Mouse (Mus musculus): ENCODE results near the gene Olfr1032. TPM values are rescaled to one million over a fixed set of nuclear protein-coding genes. Genes with fewer than 3 reads are reported as not detected.
"Not testable (repeated sequence)": the region's sequence is repeated elsewhere in the genome, so short reads cannot be mapped to it uniquely, and the experiment has no call there.

Gene Olfr1032
- not detected in 2 replicates for polyA plus RNA-seq (2015; fragmentation: Nextera tagmentation; extraction: Ambion mirVana)

DNA sequence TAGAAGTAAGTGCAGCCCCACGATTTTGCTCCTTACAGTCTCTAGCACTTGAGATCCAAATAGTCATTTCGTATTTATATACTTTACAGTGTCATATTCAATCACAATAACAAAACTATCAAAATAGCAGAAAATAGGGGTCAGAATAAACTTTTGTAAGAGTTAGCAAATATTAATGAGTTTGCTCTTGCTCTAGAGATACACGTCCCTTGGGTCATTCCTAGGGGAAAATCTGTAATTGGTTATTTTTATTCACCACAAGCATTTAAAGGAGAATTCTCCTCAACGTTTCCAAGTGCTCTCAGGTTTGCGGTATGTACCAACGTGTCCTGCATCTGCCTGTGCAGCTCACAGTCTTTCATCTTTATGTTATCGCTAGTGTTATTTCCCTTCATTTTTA, at the start of gene Olfr1032:
Gene Olfr1032, plus strand, starts transcription at position 301 of the 400 bp plus-strand sequence.
- ATAC-seq: no peak
- WGBS: 88% methylated on average over 7 of the region's 7 CpGs
- no peak within 1 kb of the TSS for H3K4me3 ChIP-seq (ENCODE audit: low read length)
- no peaks in the 10 kb centered on the region for H3K9me3 ChIP-seq (ENCODE audit: control insufficient read depth, low read length)
- no peak within 1 kb of the TSS for H3K4me2 ChIP-seq (ENCODE audit: low read depth, low read length)
- no peaks in the 10 kb centered on the region for H3K4me1 ChIP-seq (ENCODE audit: control insufficient read depth, insufficient read depth, low read length)
- no peak within 1 kb of the TSS for H3K9ac ChIP-seq (ENCODE audit: low read depth, low read length)
- no peak within 1 kb of the TSS for H3K27ac ChIP-seq (ENCODE audit: low read length)
- H3K27me3 ChIP-seq (replicated peaks; ENCODE audit: control insufficient read depth, insufficient read depth, low read length): no peaks in the 10 kb centered on the region
- H3K36me3 ChIP-seq (ENCODE audit: control insufficient read depth, insufficient read depth, low read length): no peaks in the 10 kb centered on the region

DNA sequence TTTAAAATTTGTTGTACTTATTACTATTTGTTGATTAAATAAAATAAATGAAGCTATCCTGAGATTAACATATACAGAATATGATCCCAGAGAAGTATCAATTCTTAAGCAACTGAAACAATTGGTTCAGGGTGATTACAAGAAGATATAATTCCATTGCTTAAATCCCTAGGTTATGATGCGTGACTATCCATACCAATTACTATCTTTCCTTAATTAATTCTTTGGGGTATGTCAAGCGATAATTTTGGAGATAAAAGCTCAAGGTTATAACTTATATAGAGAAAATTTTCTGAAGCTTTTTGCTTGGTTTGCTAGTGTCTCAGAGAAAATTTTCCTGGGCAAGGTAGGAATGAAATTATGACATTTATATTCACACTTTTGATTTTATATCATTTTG, 31.7 kb upstream of the Olfr1032 start, which contains the start of gene Olfr1029:
Gene Olfr1029, plus strand, starts transcription at position 301 of the 400 bp plus-strand sequence.
- 75% methylated on average over 2 of the region's 2 CpGs for WGBS
- H3K4me3 ChIP-seq (ENCODE audit: low read length): no peak within 1 kb of the TSS
- H3K9ac ChIP-seq (ENCODE audit: low read depth, low read length): no peak within 1 kb of the TSS
- no peak within 1 kb of the TSS for H3K27ac ChIP-seq (ENCODE audit: low read length)
- no peak within 1 kb of the TSS for H3K4me2 ChIP-seq (ENCODE audit: low read depth, low read length)
- no peaks in the 10 kb centered on the region for H3K4me1 ChIP-seq (ENCODE audit: control insufficient read depth, insufficient read depth, low read length)
- no peaks in the 10 kb centered on the region for H3K9me3 ChIP-seq (ENCODE audit: control insufficient read depth, low read length)
- no peaks in the 10 kb centered on the region for H3K27me3 ChIP-seq (replicated peaks; ENCODE audit: control insufficient read depth, insufficient read depth, low read length)
- ATAC-seq: no peak
- H3K36me3 ChIP-seq (ENCODE audit: control insufficient read depth, insufficient read depth, low read length): no peaks in the 10 kb centered on the region

DNA sequence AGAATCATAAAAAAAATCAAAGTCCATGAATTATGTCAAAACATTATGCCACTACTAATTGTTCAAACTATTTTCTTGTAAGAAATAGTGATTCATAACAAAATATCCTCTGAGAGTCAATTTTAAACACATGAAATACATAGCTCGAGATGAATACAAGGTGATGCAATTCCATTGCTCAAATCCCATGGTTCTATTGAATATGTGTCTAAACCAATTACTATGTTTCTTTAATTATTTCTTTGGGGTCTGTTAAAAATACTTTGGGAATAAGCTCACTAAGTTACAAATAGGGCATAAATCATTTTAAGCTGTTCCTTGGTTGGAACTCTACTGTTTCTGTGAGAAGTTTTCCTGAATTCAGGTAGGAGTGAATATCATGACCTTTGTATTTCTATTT, 26.4 kb upstream of the Olfr1032 start, which contains the start of gene Olfr1030:
Gene Olfr1030, plus strand, starts transcription at position 301 of the 400 bp plus-strand sequence.
- Histone ChIP-seq H3K4me1 (ENCODE audit: control insufficient read depth, insufficient read depth, low read length) (no peaks in the 10 kb centered on the region), H3K9me3 (ENCODE audit: control insufficient read depth, low read length) (no peaks in the 10 kb centered on the region), H3K9ac (ENCODE audit: low read depth, low read length) (no peak within 1 kb of the TSS), H3K36me3 (ENCODE audit: control insufficient read depth, insufficient read depth, low read length) (no peaks in the 10 kb centered on the region), H3K4me3 (ENCODE audit: low read length) (no peak within 1 kb of the TSS), H3K27me3 (replicated peaks; ENCODE audit: control insufficient read depth, insufficient read depth, low read length) (no peaks in the 10 kb centered on the region), H3K27ac (ENCODE audit: low read length) (no peak within 1 kb of the TSS), H3K4me2 (ENCODE audit: low read depth, low read length) (no peak within 1 kb of the TSS)
- ATAC-seq: no peak
- 86% methylated on average over 1 of the region's 1 CpGs for WGBS

DNA sequence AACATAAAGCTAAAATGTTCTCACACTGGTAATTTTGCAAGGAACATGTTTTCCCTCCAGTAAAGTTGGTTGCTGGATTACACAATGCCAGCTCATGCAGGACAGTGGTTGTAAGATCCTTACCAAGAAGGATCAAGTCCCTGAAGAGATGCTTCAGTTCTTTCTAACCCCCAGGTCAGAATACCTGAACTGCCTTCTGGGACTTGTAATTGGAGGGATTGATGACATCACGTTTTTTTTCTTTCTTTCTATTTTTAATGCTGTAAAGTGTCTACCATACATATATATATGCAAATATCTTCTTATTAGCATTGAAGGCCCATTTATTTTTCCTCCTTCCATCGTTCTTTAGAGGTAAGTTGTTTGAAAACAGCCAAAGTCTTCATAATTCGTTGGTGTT, 15.3 kb upstream of the Olfr1032 start, which contains the start of gene Olfr1031:
Gene Olfr1031, plus strand, starts transcription at position 301 of the 400 bp plus-strand sequence.
- Histone ChIP-seq H3K4me1 (ENCODE audit: control insufficient read depth, insufficient read depth, low read length) (no peaks in the 10 kb centered on the region), H3K9me3 (ENCODE audit: control insufficient read depth, low read length) (no peaks in the 10 kb centered on the region), H3K27ac (ENCODE audit: low read length) (no peak within 1 kb of the TSS), H3K36me3 (ENCODE audit: control insufficient read depth, insufficient read depth, low read length) (no peaks in the 10 kb centered on the region), H3K4me3 (ENCODE audit: low read length) (no peak within 1 kb of the TSS), H3K27me3 (replicated peaks; ENCODE audit: control insufficient read depth, insufficient read depth, low read length) (no peaks in the 10 kb centered on the region), H3K4me2 (ENCODE audit: low read depth, low read length) (no peak within 1 kb of the TSS), H3K9ac (ENCODE audit: low read depth, low read length) (no peak within 1 kb of the TSS)
- WGBS: 63% methylated on average over 3 of the region's 3 CpGs
- ATAC-seq: no peak

DNA sequence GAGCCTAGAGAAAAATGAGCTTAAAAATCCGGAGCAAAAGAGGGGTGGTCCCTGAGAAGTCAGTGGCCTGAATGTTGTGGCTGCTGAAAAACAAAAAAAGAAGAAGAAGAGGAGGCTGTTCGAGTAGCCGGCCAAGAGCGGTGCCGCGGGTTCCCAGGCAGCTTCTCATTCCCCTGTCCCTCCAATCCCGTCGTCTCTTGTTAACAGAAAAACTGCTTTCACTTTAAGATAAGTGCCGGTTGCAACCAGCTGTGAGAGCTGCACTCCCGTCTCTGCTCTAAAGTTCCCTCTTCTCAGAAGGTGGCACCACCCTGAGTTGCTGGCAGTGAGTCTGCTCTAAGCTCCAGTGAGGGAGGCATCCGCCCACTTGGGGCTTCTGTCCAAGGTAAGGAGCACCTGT, 15.1 kb downstream of the Olfr1032 start, which contains the start of gene Olfr1033:
Gene Olfr1033, plus strand, starts transcription at position 228 of the 400 bp plus-strand sequence.
- under 1% methylated on average over 10 of the region's 11 CpGs for WGBS
- H3K27me3 ChIP-seq (replicated peaks; ENCODE audit: control insufficient read depth, insufficient read depth, low read length); H3K9me3 ChIP-seq (ENCODE audit: control insufficient read depth, low read length); H3K4me1 ChIP-seq (ENCODE audit: control insufficient read depth, insufficient read depth, low read length); H3K27ac ChIP-seq (ENCODE audit: low read length); H3K36me3 ChIP-seq (ENCODE audit: control insufficient read depth, insufficient read depth, low read length); ATAC-seq: not testable (repeated sequence)
- peak within 1 kb of the TSS; percentile 45 for H3K4me3 ChIP-seq (ENCODE audit: low read length)
- H3K4me2 ChIP-seq (ENCODE audit: low read depth, low read length): peak within 1 kb of the TSS; percentile 54
- peak within 1 kb of the TSS; percentile 49; the same call in 1 of the 2 replicates for H3K9ac ChIP-seq (ENCODE audit: low read depth, low read length)

DNA sequence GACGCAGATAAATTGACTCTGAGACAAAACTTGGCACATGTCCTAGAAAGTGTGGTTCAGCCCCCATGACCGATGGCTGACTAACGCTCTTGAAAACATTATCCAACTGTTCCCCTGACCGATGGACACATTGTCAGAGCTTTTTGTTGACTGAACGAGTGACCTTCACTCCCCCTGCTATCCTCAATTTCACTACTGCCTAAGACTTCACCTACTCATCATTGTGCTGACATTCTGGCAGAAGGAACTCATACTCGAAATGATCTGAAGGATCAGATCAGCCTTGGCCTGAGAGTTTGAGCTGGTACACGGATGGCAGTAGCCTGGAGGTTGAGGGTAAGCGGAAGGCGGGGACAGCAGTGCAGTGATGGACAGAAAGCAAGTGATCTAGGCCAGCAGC, 16.2 kb downstream of the Olfr1032 start:
- H3K27me3 ChIP-seq (replicated peaks; ENCODE audit: control insufficient read depth, insufficient read depth, low read length); ATAC-seq; H3K4me2 ChIP-seq (ENCODE audit: low read depth, low read length); H3K36me3 ChIP-seq (ENCODE audit: control insufficient read depth, insufficient read depth, low read length); H3K4me1 ChIP-seq (ENCODE audit: control insufficient read depth, insufficient read depth, low read length); H3K9me3 ChIP-seq (ENCODE audit: control insufficient read depth, low read length); H3K9ac ChIP-seq (ENCODE audit: low read depth, low read length); H3K27ac ChIP-seq (ENCODE audit: low read length); H3K4me3 ChIP-seq (ENCODE audit: low read length): not testable (repeated sequence)
- WGBS: 50% methylated on average over 3 of the region's 9 CpGs

GRCm38 (mm10) chr2:86045561-86045960, 40.2 kb downstream of the Olfr1032 start, which contains the start of gene Olfr1034:
Gene Olfr1034 (plus strand): TSS chr2:86045861.
- H3K27ac ChIP-seq (ENCODE audit: low read length): no peak within 1 kb of the TSS
- no peaks in the 10 kb centered on the region for H3K36me3 ChIP-seq (ENCODE audit: control insufficient read depth, insufficient read depth, low read length)
- no peak for ATAC-seq
- no peak within 1 kb of the TSS for H3K9ac ChIP-seq (ENCODE audit: low read depth, low read length)
- no peak within 1 kb of the TSS for H3K4me2 ChIP-seq (ENCODE audit: low read depth, low read length)
- no peak within 1 kb of the TSS for H3K4me3 ChIP-seq (ENCODE audit: low read length)
- no peaks in the 10 kb centered on the region for H3K27me3 ChIP-seq (replicated peaks; ENCODE audit: control insufficient read depth, insufficient read depth, low read length)
- no peaks in the 10 kb centered on the region for H3K9me3 ChIP-seq (ENCODE audit: control insufficient read depth, low read length)
- H3K4me1 ChIP-seq (ENCODE audit: control insufficient read depth, insufficient read depth, low read length): no peaks in the 10 kb centered on the region

- H3K4me3 ChIP-seq (ENCODE audit: low read length); H3K4me1 ChIP-seq (ENCODE audit: control insufficient read depth, insufficient read depth, low read length); H3K27me3 ChIP-seq (replicated peaks; ENCODE audit: control insufficient read depth, insufficient read depth, low read length); H3K4me2 ChIP-seq (ENCODE audit: low read depth, low read length); H3K27ac ChIP-seq (ENCODE audit: low read length); H3K9ac ChIP-seq (ENCODE audit: low read depth, low read length); H3K36me3 ChIP-seq (ENCODE audit: control insufficient read depth, insufficient read depth, low read length); ATAC-seq; H3K9me3 ChIP-seq (ENCODE audit: control insufficient read depth, low read length): not testable (repeated sequence)
Observed at GRCm38 (mm10) chr2:86050777-86051176, 45.4 kb downstream of the Olfr1032 start.
